Mouse (Mus musculus): ENCODE data around the gene Cts7. TPM values are rescaled to one million over a fixed set of nuclear protein-coding genes. Genes with fewer than 3 reads are reported as not detected.

Gene Cts7
- not detected for polyA plus RNA-seq (2017; shearing (Covaris generic))

GRCm38 (mm10) chr13:61358097-61358496 lies at the start of gene Cts7:
TSS of gene Cts7 (minus strand) at chr13:61358197.

Other genes starting within 250 kb of the Cts7 start
- gene Ctsr, start 193.9 kb downstream of the Cts7 start, polyA plus RNA-seq (2017; shearing (Covaris generic)): not detected
- not detected for gene Cts6, start 154.8 kb downstream of the Cts7 start, polyA plus RNA-seq (2017; shearing (Covaris generic))
- under 1 TPM in 1 of 2 experiments, not detected in 1; 0.29 TPM for gene Cts8, start 102.8 kb downstream of the Cts7 start, polyA plus RNA-seq (2017; shearing (Covaris generic))
- gene Gm49398, start 69.4 kb downstream of the Cts7 start, polyA plus RNA-seq (2017; shearing (Covaris generic)): not detected
- gene Ctsm, start 183.6 kb upstream of the Cts7 start, polyA plus RNA-seq (2017; shearing (Covaris generic)): not detected
- not detected for gene Gm49352, start 210.0 kb upstream of the Cts7 start, polyA plus RNA-seq (2017; shearing (Covaris generic))
- gene Cts3, start 211.9 kb upstream of the Cts7 start, polyA plus RNA-seq (2017; shearing (Covaris generic)): under 1 TPM in 1 of 2 experiments, not detected in 1; 0.81 TPM